Mouse (Mus musculus) small intestine, adult 2 months (tissue): Measurements from ENCODE around the gene Ugt1a7c.

Experiments
- CTCF ChIP-seq: fragments of 200-500 bp; IDR thresholded peaks from 2 replicates; pipeline ENCODE4 v1.5.1; 2012; ENCODE audit warnings: low read depth, mild to moderate bottlenecking, control low read depth, inconsistent platforms, low read length, moderate library complexity, mixed read lengths; ENCODE audit not compliant: insufficient replicate concordance, insufficient read length; ENCODE audit errors: extremely low read depth
- POLR2A ChIP-seq: fragments of 200-500 bp; IDR thresholded peaks from 2 replicates; pipeline ENCODE4 v1.6.1; 2012; ENCODE audit warnings: low read depth, mild to moderate bottlenecking, control low read depth, inconsistent platforms, low read length, moderate library complexity

DNA sequence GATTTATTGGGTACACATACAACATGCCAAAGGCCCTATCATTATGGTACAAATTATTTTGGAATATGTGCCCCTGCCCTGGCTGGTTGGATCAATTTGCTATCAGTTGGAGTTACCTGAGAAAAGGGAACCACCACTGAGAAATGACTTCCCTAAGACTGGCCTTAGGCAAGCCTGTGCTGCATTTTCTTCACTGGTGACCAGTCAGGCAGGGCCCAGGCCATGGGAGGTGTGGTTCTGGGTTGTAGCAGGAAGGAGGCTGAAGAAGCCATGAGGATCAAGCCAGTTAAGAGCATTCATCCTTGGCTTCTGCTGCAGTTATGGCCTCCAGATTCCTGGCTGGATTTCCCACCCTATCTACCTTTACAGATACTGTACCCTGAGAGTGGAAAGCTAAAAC is 2.5 kb upstream of the Ugt1a7c start:
- TF ChIP-seq CTCF (no peak), POLR2A (no peak)
